Mouse (Mus musculus): Measurements from ENCODE around the gene Nfx1. TPM values are rescaled to one million over a fixed set of nuclear protein-coding genes. Genes with fewer than 3 reads are reported as not detected.

Nfx1 gene
- polyA plus RNA-seq, 1 experiment from 2014 or later, result 80.9 TPM

GRCm38 (mm10) chr4:41073008-41073817, 102.5 kb downstream of the Nfx1 start:
- H3K4me1 ChIP-seq, result no peaks in the 10 kb centered on the region
- no peak overlapping the region for H3K9ac ChIP-seq
- H3K27ac ChIP-seq, result no peak overlapping the region
- H3K36me3 ChIP-seq, result no peaks in the 10 kb centered on the region
- no peaks in the 10 kb centered on the region for H3K27me3 ChIP-seq
- ATAC-seq (ENCODE audit: borderline replicate concordance, extremely low read depth, low FRiP score, low TSS enrichment), result no peak
- 72% methylated on average over 12 of the region's 12 CpGs for WGBS
- H3K4me3 ChIP-seq, result no peak overlapping the region
- H3K9me3 ChIP-seq, result no peaks in the 10 kb centered on the region
- no peak overlapping the region for H3K4me2 ChIP-seq

GRCm38 (mm10) chr4:41074461-41074860, 103.8 kb downstream of the Nfx1 start:
- Histone ChIP-seq H3K27ac (no peak overlapping the region), H3K9ac (no peak overlapping the region), H3K27me3 (no peaks in the 10 kb centered on the region), H3K4me3 (no peak overlapping the region), H3K4me2 (no peak overlapping the region), H3K36me3 (no peaks in the 10 kb centered on the region), H3K9me3 (no peaks in the 10 kb centered on the region), H3K4me1 (no peaks in the 10 kb centered on the region)
- WGBS, result 60% methylated on average over 6 of the region's 6 CpGs
- no peak for ATAC-seq (ENCODE audit: borderline replicate concordance, extremely low read depth, low FRiP score, low TSS enrichment)

Small RNA genes lying within 50 kb of the gene (microRNA-seq; reads per million reads assigned to microRNA genes)
- 1.3 reads per million for gene Mir3094

Other genes starting within 250 kb of the Nfx1 start
- 422 and 428 TPM in 2 replicates for gene Dnaja1, start 248.8 kb upstream of the Nfx1 start, polyA plus RNA-seq (2015; fragmentation: Nextera tagmentation; extraction: Ambion mirVana)
- gene Smu1, start 213.0 kb upstream of the Nfx1 start, polyA plus RNA-seq (2015; fragmentation: Nextera tagmentation; extraction: Ambion mirVana), result 155 and 161 TPM in 2 replicates
- 70.0 and 74.5 TPM in 2 replicates for gene B4galt1, start 116.9 kb upstream of the Nfx1 start, polyA plus RNA-seq (2015; fragmentation: Nextera tagmentation; extraction: Ambion mirVana)
- 0.75 and 0.98 TPM in 2 replicates for gene Spink4, start 50.9 kb upstream of the Nfx1 start, polyA plus RNA-seq (2015; fragmentation: Nextera tagmentation; extraction: Ambion mirVana)
- gene Bag1, start 22.6 kb upstream of the Nfx1 start, polyA plus RNA-seq (2015; fragmentation: Nextera tagmentation; extraction: Ambion mirVana), result 207 and 208 TPM in 2 replicates
- 105 and 112 TPM in 2 replicates for gene Chmp5, start 22.5 kb upstream of the Nfx1 start, polyA plus RNA-seq (2015; fragmentation: Nextera tagmentation; extraction: Ambion mirVana)
- gene Aqp7, start 77.2 kb downstream of the Nfx1 start, polyA plus RNA-seq (2015; fragmentation: Nextera tagmentation; extraction: Ambion mirVana), result 0.28 TPM in 1 of 2 replicates, not detected in the other
- gene Aqp3, start 127.3 kb downstream of the Nfx1 start, polyA plus RNA-seq (2015; fragmentation: Nextera tagmentation; extraction: Ambion mirVana), result 1.3 and 2.2 TPM in 2 replicates
- gene Nol6, start 153.5 kb downstream of the Nfx1 start, polyA plus RNA-seq (2015; fragmentation: Nextera tagmentation; extraction: Ambion mirVana), result 20.6 and 21.9 TPM in 2 replicates
- gene Ube2r2, start 164.8 kb downstream of the Nfx1 start, polyA plus RNA-seq (2015; fragmentation: Nextera tagmentation; extraction: Ambion mirVana), result 75.3 and 82.0 TPM in 2 replicates

All from lung, embryonic 15.5 days (tissue).